Mouse (Mus musculus): ENCODE data around the gene Cyp1a2.
A peak's percentile ranks its signal among the peaks of the same experiment; 100 is the strongest.

The Cyp1a2 gene

DNA sequence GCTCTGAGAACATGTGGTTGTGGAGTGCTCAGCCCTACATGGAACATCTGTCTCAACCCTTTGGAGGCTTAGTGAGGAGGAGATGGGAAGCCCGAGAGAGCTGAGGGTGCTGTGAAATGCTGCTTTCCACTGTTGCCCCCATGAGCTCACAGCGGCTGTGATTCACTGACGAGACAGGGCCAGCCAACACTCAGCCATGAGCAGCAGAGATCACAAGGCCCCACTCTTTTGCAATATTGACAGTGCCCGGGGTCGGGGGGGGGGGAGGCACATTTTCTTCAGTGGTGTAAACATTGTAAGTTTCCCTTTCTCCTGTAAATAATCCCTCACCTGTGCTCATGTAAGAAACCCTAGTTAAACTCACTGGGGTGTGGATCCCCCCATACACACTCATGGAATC, 12.0 kb downstream of the Cyp1a2 start:
- no peak for DNase-seq (ENCODE audit: low read depth)

DNA sequence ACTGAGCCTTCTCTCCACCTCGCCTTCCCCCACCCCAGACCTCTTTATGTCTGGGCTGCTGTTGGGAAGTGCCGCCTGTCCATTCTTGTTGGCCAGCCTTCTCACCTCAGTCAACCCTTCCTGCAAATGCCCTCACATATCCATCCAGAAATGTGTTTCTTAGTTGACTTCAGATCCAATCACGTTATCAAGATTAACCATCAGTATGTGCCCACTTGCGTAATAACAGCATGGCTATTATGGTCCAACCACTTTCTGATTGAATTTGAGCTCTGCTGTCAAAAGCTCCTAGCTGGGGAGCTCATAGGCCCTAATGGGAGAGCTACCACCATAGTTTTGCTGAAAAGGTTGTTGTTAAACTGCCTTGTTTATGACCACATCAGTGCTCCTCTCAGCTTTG, 12.5 kb downstream of the Cyp1a2 start:
- DNase-seq (ENCODE audit: low read depth): no peak

DNA sequence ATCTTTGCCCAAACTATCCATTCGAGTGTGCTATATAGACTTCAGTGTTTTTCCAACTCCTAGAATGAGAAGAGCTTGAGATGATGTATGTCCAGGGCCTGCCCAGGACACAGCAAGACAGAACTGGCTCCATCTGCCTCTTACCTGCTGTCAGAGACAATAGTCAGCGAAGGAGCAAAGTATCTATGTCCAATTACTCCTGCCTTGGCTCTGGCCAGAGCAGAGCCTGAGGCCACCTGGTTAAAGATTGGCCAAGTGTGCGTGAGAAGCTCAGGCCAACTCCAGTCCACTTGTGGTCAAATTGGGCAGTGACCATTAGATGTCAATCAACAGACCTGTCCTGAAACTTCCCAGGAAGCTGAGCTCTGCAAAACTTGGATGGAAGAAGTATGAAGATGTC, 13.9 kb downstream of the Cyp1a2 start:
- DNase-seq (ENCODE audit: low read depth): no peak

DNA sequence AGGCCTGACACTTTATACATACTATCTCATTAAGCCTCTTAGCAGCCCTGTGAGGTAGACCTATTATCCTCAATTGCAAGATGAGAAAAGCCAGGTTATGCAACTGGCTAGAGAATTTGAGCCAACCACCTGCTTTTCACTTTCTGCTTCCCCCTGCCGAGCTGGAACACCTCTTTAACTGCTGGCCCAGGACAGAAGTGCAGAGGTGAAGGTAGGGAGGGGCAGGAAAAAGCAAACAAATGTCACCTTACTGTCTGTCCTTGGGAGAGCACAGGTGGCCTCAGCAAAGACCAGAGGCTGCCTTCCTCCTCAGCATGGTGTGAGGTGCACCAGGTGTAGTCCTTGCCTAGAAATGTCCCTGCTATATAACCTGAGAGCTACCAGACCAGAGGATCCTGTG, 15.2 kb downstream of the Cyp1a2 start:
- no peak for DNase-seq (ENCODE audit: low read depth)

DNA sequence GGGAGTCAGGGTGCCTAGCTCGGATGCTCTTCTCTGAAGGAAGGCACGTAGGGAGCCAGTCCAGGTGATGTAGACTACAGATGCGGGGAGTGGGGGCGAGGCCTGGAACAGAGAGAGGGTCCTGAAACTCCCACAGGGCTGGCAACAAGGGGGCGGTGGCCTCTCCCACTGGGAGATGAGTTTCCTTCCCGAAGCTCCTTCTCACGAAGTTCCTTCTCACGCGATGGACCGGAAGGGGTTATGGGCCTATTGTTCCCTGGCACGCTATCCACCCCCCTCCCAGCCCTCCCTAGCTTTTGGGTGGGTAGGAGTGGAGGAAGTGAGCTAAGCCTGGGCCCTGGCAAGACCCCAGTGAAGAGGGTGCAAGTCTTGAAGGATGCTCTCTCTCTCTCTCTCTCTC, 15.7 kb downstream of the Cyp1a2 start:
- no peak for DNase-seq (ENCODE audit: low read depth)

DNA sequence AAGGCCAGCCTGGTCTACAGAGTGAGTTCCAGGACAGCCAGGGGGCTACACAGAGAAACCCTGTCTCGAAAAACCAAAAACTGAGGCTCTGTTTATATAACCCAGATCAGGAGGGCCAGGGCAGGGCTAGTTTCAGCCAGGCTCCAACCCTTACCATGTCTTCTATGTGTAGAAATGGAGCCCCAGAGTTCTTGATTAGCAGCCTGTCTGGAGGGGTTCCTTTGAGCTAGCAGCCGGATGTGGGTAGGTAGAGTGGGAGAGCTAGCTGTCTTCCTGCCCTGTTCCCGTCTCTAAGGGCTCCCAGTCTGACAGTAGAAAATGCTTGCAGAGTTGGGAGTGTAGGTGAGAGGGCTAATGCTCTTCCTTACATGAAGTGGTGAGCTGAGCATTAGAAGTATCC, 16.4 kb downstream of the Cyp1a2 start:
- DNase-seq (ENCODE audit: low read depth): peak; percentile 45

DNA sequence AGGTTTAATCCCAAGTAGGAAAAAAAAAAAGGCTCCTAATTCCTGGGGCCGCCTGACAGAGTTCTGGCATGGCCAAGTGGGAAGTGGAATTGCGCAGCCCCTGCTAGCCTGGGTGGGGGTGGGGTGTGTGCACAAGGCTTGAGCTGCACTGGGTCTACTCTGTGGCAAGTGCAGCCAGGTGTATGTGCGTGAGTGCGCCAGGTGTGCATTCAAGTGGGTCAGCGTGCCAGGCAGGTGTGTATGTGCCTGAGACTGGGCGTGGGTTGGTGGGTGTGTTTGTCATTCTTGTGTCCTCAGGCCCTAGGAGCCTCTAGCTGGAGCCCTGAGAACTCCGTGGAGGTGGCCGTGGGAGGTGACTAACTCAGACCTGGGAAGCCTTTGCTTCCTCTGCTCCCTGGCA, 17.0 kb downstream of the Cyp1a2 start:
- no peak for DNase-seq (ENCODE audit: low read depth)

DNA sequence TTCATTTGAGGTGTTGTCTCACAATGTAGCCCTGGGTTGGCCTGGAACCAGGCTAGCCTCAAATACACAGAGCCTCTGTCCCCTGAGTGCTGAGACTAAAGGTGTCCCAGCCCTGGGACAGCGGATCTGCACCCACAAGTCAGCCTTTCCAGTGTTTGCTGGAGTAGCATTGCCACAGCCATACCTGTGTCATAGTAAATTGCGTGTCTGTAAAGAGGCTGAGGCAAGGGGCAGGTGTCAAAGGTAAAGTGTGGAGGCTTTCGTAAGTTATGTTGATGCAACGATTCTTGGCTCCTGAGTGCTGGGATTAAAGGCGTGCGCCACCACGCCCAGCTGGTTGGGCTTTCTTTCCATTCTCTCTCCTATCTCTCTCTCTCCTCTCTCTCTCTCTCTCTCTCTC, 18.9 kb downstream of the Cyp1a2 start:
- no peak for DNase-seq (ENCODE audit: low read depth)

DNA sequence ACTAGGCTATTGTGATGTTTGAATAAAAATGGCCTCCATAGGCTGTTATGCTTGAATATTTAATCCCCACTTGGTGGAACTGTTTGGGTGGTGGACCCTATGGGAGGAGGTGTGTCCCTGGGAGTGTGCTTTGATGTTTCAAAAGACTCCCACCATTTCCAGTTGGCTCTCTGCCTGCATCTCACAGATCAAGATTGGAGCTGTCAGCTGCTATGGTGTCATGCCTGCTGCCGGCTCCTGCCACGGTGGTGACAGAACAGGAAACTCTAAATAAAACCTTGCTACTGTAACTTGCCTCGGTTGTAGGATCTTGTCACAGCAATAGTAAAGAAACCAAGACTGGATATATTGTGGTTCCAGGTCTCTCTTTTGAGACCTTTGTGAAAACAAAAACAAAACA, 22.0 kb downstream of the Cyp1a2 start:
- DNase-seq (ENCODE audit: low read depth): no peak

DNA sequence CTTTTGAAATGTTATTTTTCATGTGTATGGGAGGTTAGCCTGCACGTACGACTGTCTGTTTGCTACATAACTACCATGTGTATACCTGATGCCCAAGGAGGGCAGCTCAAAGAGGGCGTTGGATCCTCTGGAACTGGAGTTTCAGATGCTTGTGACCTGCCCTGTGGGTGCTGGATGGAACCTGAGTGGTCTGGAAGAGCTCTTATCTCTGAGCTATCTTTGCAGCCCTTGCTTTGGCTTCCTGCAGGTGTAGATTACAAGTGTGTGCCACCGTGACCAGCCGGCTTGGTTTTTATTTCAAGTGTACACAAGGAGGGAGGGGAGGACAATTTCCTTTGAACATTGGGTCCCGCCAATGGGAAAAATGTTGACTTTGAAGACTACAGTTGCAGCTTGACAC, 23.0 kb downstream of the Cyp1a2 start:
- peak; percentile 11 for DNase-seq (ENCODE audit: low read depth)

DNA sequence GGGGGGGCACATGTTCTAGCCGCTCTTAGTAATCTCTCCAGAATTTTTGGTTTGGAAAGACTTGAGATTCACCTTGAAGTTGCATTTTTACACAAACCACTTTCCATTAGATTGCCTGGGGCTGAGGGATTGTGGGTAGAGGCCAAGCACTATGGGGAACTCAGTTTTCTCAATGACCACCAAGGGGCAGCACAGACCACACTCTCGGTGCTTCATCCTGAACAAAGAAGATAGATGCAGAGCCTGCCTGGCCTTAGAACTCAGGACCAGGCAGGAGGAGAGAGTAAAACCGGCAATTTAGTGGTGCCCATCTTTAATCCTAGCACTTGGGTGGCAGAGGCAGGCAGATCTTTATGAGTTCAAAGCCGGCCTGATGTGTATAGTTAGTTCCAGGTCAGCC, 23.7 kb downstream of the Cyp1a2 start:
- peak; percentile 86 for DNase-seq (ENCODE audit: low read depth)

DNA sequence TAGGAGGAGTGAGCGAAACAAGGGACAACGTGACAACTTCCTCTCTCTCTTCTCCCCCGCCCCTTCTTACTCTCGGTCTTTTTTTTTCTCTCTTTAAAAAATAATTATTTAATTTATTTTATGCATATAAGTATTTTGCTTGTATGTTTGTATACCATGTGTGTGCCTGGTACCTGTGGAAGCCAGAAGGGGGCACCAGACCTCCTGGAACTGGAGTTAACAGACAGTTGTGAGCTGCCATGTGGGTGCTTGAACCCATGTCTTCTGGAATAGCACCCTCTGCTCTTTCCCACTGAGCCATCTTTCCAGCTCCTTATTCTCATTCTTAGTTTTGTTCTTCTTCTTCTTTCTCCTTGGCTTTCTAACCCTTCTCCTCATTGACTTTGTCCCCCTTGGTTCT, 24.5 kb downstream of the Cyp1a2 start:
- peak; percentile 12 for DNase-seq (ENCODE audit: low read depth)

DNA sequence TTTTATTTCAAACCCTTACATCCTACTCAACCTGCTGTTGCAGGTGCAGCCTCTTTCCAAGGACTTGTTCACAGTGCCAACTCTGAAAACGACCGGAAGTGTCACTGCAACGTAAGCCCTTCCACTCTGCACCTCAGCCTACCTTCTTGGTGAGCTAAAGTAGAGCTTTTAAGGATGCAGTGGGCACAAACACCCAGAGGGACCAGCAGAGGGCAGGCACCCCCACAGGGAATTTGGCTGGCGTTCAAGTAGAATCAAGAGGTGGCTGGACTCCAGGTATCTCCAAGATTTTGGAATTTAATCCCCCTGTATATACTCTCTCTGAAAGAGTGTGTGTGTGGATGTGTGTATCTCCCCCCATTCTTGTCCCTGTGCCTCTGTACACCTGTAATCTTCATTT, 25.7 kb downstream of the Cyp1a2 start:
- no peak for DNase-seq (ENCODE audit: low read depth)

DNA sequence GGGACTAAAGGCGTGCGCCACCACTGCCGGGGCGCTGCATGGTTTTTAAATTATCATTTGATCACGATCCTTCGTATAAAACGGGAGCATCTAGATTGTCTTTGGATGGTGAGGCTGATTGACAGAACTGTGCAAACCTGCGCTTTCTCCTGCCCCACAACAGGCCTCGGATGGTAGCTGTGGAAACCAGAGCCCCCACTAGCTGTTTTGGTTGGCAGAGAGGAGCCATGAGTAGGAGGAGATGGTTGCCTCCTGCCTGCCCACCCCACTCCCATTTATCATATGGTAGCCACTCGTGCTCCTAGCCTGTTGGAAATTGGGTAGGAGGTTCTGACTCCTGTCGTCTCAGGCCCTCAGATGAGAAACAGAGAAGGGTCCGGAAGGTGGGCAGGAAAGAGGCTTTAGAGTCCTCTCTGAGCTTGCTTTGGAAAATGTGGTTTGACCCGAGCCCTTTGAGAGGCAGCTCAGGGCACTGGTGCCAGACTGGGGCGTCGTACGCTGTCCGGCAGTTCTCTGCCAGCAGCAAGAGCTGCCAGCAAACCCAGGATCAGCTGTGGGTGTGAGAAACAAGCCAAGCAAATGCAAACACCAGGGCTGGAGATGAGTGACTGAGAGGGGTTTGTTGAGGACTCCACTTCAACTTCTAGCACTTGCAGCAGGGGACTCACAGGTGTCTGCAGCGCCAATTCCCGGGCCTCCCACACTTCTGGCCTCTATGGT, 26.7 kb downstream of the Cyp1a2 start:
- DNase-seq (ENCODE audit: low read depth): no peak

DNA sequence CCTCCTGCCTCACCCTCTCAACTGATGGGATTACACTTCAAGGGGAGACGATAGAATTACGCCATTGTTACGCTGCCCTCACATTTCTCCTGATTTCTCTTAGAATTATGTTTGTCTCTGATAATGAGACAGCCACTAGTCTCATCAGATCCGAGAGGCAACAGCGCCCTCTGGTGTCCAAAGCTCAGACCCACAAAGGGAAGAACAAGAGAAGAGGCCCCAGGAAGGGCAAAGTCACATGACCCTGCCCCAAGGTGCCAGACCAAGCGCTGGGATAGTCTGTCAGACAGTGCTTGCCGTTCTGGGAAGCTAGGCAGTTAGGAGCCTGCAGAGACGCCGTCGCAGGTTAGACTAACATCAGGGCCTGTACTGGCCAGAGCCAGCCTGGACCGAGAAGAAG, 27.8 kb downstream of the Cyp1a2 start:
- peak; percentile 97 for DNase-seq (ENCODE audit: low read depth)

DNA sequence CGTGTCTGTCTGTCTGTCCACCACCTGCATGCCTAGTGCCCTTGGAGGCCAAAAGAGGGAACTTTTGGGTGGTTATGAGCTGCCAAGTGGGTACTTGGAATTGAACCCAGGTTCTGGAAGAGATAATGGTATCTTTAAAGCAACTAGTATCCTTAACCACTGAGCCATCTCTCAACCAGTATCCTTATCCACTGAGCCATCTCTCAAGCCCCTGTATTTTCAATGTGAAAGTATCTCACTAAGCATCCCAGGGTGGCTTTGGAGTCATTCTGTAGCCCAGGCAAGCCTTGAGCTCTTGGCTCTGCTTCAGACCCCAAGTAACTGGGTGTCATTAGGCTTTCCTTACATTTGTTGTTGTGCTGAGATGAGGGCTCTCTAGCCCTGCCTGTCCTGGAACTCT, 28.5 kb downstream of the Cyp1a2 start:
- peak; percentile 20 for DNase-seq (ENCODE audit: low read depth)

DNA sequence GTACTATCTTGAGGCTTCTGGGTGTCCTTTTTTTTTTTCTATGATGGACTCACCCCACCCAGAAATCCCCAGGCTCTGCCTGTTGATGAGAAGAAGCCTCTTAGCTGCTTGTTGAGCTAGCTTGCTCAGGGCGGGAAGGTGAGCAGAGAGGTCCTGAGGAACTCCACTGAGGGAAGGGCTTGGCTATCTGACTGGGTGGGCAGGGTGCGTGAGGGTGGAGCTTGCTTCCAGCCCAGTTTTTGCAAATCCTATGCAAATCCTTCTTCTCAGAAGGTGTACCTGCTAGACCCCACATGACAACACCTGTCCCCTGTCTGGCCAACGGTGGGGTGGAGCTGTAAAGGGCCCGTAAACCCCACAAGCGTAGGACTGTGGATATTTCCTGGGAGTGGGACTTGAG, 30.2 kb downstream of the Cyp1a2 start, which contains the start of gene Csk:
Csk (minus strand) TSS at position 349 of the 400 bp plus-strand sequence.
- DNase-seq (ENCODE audit: low read depth): no peak

DNA sequence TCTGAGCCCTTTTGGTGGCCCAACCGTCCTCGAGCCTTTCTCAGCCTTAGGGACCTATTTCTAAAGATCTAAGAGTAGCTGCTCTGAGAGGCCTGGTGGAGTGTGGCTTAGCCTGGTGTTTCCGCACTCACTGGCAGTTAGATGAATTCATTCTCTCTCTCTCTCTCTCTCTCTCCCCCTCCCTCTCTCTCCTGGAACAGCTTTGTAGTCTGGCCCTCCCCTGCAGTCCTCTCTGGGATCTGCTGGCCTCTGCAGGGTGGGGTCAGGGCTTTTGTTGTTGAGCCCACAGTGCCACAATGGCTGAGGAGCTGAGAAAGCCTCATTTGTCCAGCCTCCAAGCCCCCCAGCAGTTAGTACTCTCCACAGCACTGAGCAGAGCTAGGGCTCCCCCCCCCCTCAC, 30.6 kb downstream of the Cyp1a2 start:
- DNase-seq (ENCODE audit: low read depth): peak; percentile 53

DNA sequence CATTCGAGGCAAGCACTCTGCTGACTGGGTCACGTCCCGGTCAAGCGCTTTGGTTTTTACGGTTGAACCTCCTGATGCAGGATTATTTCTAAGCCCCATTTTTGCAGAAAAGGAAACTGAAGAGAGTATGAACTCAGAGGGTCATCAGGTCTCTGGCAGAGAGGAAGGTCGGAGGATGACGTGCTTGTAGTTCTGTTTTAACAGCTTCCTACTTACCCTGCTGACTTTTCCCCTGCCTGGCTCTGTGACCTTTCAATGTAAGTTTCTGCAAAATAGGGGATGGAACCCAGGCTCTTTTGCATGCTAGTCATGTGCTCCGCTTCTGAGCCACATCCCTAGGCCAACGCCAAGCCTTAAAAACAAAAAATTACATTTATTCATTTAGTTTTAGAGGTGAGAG, 31.2 kb downstream of the Cyp1a2 start:
- DNase-seq (ENCODE audit: low read depth): no peak

DNA sequence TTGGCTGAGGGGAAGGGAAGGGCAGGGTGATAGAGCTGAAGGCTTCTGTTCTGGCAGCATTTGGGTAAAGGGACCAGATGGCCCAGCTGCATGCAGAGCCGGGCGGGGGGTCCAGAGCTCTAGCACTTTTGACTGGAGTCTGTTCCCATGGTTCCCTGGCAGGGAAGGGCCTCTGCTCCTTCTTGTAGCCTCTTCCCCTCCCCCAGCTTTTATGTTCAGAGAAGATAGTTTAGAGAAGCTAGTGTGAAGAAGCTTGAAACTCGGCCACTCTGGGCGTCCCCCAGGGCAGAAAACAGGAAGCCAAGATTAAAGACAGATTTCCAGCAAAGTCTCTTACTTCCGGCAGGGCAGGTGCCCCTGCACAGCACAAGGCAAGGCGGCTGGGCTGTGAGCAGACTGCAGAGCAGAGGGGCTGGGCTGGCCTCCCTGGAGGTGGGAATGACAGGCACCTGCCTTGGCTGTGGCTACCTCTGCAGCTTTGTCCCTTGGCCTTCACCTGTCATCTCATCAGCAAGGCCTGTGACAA, 32.7 kb downstream of the Cyp1a2 start:
- DNase-seq (ENCODE audit: low read depth): peak; percentile 74

DNA sequence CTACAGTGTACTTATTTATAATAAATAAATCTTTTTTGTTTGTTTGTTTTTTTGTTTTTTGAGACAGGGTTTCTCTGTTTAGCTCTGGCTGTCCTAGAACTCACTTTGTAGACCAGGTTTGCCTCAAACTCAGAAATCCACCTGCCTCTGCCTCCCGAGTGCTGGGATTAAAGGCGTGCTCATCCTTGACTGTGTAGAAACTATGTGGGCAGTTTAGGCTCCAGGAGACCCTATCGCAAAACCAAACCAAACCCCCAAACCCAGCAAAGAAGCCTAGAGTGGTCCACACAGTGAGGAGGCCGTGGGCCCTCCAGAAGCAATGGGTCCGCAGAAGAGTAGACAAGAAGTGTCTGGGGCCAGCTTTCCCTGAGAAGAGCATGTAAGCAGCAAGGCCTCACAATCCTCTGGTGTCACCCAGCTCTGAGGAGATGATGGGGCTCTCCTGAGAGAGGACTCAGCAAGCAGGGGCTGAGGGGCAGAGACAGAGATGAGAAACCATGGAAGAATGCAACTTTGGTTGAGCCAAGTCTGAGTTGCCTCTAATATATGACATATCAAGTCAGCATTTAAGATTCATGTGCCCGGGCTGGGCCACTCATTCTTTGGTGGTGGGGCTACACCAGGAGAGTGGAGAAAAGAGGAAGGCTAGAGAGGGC, 33.2 kb downstream of the Cyp1a2 start:
- DNase-seq (ENCODE audit: low read depth): no peak

DNA sequence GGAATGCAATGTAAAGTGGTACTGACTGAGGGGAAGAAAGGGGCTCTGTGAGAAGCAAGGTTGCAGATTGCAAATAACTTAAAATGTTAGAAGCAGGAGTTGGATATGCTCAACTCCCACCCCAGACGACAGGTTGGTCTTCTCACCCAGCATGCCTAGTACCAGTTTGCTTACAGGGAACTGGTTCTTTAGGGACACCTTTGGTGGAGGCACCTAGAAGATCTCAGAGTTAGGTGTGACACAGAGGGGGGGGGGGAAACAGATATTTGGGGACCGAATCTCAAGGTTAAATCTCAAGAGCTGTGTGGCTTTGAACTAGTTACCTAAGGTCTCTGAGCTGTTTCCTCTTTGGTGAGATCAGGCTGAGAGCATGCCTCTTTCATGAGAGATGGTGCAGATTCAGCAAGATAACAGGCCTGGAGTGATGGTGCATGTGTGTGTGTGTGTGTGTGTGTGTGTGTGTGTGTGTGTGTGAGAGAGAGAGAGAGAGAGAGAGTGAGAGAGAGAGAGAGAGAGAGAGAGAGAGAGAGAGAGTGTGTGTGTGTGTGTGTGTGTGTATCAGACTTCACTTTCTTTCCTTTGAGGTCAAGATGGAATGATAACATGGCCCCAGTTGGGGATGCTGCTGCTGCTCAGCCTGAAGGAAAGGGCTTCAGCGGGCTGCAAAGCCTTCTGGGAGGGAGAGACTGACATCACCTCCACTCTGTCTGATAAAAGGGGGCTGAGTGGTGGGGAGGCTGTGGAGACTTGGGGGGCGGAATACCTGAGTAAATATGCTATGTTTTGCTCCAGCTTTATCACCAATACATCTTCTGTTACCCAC, 36.0 kb downstream of the Cyp1a2 start:
- DNase-seq (ENCODE audit: low read depth): peak; percentile 87

Measured in naive thymus-derived CD4-positive, alpha-beta T cell, adult 2 months (primary cell).